Mouse (Mus musculus): ENCODE measurements around the gene Snrpb. TPM values are rescaled to one million over a fixed set of nuclear protein-coding genes. Genes with fewer than 3 reads are reported as not detected.
A peak's percentile ranks its signal among the peaks of the same experiment; 100 is the strongest.

The Snrpb gene
- total and polyA plus RNA-seq, 2 experiments from 2014 or later = 227 to 269 TPM

- H3K4me1 ChIP-seq (ENCODE audit: insufficient read depth, low read length) = no peaks in the 10 kb centered on the region
- H3K36me3 ChIP-seq (ENCODE audit: insufficient read depth, low read length) = no peaks in the 10 kb centered on the region
- no peak within 1 kb of the TSS for H3K4me3 ChIP-seq (ENCODE audit: low read depth, low read length)
- no peak for TF ChIP-seq CTCF (IDR thresholded peaks at IDR 0.05)
- 93% methylated on average over 16 of the region's 16 CpGs for WGBS
- no peaks in the 10 kb centered on the region for H3K27me3 ChIP-seq (ENCODE audit: insufficient read depth, low read length)
- ATAC-seq (ENCODE audit: low FRiP score) (no peak), DNase-seq (ENCODE audit: low spot score) (no peak)
- H3K9ac ChIP-seq (replicated peaks; ENCODE audit: low read length, poor library complexity, severe bottlenecking) = no peak within 1 kb of the TSS
- H3K27ac ChIP-seq (ENCODE audit: low read depth, low read length) = no peak within 1 kb of the TSS
- no peak within 1 kb of the TSS for H3K4me2 ChIP-seq (ENCODE audit: low read depth, low read length, poor library complexity, severe bottlenecking)
- H3K9me3 ChIP-seq (ENCODE audit: low read length) = 0 out of 2 replicates have a peak, but pooled peaks cover 2% of the 10 kb centered on the region
These were observed 15.7 kb upstream of the Snrpb start, which contains the start of gene Tmc2 for GRCm38 (mm10) chr2:130194894-130195293. Tmc2 (plus strand) TSS chr2:130195194.

DNA sequence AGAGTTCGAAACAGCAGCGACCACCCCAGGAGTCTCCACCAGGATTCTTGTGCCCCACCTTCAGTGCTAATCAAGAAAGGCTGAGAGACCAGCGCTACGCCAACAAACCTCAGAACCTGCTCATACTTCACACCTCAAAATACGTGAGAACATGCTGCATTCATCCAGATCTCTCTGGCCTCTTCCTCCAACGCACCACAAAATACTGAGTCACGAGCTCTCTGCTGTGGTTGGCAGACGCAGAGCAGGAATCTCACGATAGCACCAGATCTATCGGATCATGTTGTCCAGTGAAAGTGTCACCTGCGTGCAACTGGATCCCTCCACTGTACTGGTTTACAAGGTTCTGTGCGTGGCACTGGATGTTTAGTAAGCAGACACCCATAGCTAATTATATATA is 9.2 kb upstream of the Snrpb start:
- Histone ChIP-seq H3K4me3 (ENCODE audit: low read depth, low read length) (no peak overlapping the region), H3K27me3 (ENCODE audit: insufficient read depth, low read length) (no peaks in the 10 kb centered on the region), H3K4me1 (ENCODE audit: insufficient read depth, low read length) (no peaks in the 10 kb centered on the region), H3K36me3 (ENCODE audit: insufficient read depth, low read length) (no peaks in the 10 kb centered on the region), H3K27ac (ENCODE audit: low read depth, low read length) (no peak overlapping the region), H3K9ac (replicated peaks; ENCODE audit: low read length, poor library complexity, severe bottlenecking) (no peak overlapping the region), H3K9me3 (ENCODE audit: low read length) (0 out of 2 replicates have a peak, but pooled peaks cover 3% of the 10 kb centered on the region), H3K4me2 (ENCODE audit: low read depth, low read length, poor library complexity, severe bottlenecking) (no peak overlapping the region)
- DNase-seq (ENCODE audit: low spot score) (no peak), ATAC-seq (ENCODE audit: low FRiP score) (no peak)
- 87% methylated on average over 12 of the region's 12 CpGs for WGBS
- no peak for TF ChIP-seq CTCF (IDR thresholded peaks at IDR 0.05)

GRCm38 (mm10) chr2:130179507-130180019 is 360 bp upstream of the Snrpb start:
- H3K4me1 ChIP-seq (ENCODE audit: insufficient read depth, low read length) = peaks cover 13% of the 10 kb centered on the region; the same call in 1 of the 2 replicates
- H3K36me3 ChIP-seq (ENCODE audit: insufficient read depth, low read length) = peaks cover 14% of the 10 kb centered on the region
- peak overlapping the region; percentile 60; the same call in 1 of the 2 replicates for H3K9ac ChIP-seq (replicated peaks; ENCODE audit: low read length, poor library complexity, severe bottlenecking)
- WGBS = 1% methylated on average over 15 of the region's 15 CpGs
- TF ChIP-seq CTCF (IDR thresholded peaks at IDR 0.05) = peak; percentile 37
- ATAC-seq (ENCODE audit: low FRiP score) (peak; percentile 75), DNase-seq (ENCODE audit: low spot score) (no peak)
- peak overlapping the region; percentile 64 for H3K27ac ChIP-seq (ENCODE audit: low read depth, low read length)
- H3K4me2 ChIP-seq (ENCODE audit: low read depth, low read length, poor library complexity, severe bottlenecking) = peak overlapping the region; percentile 75
- no peaks in the 10 kb centered on the region; the same call in 1 of the 2 replicates for H3K27me3 ChIP-seq (ENCODE audit: insufficient read depth, low read length)
- peak overlapping the region; percentile 94 for H3K4me3 ChIP-seq (ENCODE audit: low read depth, low read length)
- no peaks in the 10 kb centered on the region for H3K9me3 ChIP-seq (ENCODE audit: low read length)

GRCm38 (mm10) chr2:130178381-130178705 is 860 bp downstream of the Snrpb start:
- Histone ChIP-seq H3K27ac (ENCODE audit: low read depth, low read length) (peak overlapping the region; percentile 95), H3K36me3 (ENCODE audit: insufficient read depth, low read length) (peaks cover 24% of the 10 kb centered on the region), H3K27me3 (ENCODE audit: insufficient read depth, low read length) (no peaks in the 10 kb centered on the region; the same call in 1 of the 2 replicates), H3K9me3 (ENCODE audit: low read length) (no peaks in the 10 kb centered on the region), H3K4me1 (ENCODE audit: insufficient read depth, low read length) (peaks cover 13% of the 10 kb centered on the region; the same call in 1 of the 2 replicates), H3K9ac (replicated peaks; ENCODE audit: low read length, poor library complexity, severe bottlenecking) (peak overlapping the region; percentile 98), H3K4me2 (ENCODE audit: low read depth, low read length, poor library complexity, severe bottlenecking) (peak overlapping the region; percentile 75), H3K4me3 (ENCODE audit: low read depth, low read length) (peak overlapping the region; percentile 94)
- DNase-seq (ENCODE audit: low spot score) (peak; percentile 9), ATAC-seq (ENCODE audit: low FRiP score) (no peak)
- TF ChIP-seq CTCF (IDR thresholded peaks at IDR 0.05) = no peak
- WGBS = 0% methylated on average over 11 of the region's 11 CpGs

GRCm38 (mm10) chr2:130176820-130177219 is 2.4 kb downstream of the Snrpb start:
- H3K9me3 ChIP-seq (ENCODE audit: low read length) = no peaks in the 10 kb centered on the region
- no peak overlapping the region for H3K27ac ChIP-seq (ENCODE audit: low read depth, low read length)
- DNase-seq (ENCODE audit: low spot score) = no peak
- 0 out of 2 replicates have a peak overlapping the region, but pooled peaks have one; percentile 94 for H3K4me3 ChIP-seq (ENCODE audit: low read depth, low read length)
- peak overlapping the region; percentile 75; the same call in 1 of the 2 replicates for H3K4me2 ChIP-seq (ENCODE audit: low read depth, low read length, poor library complexity, severe bottlenecking)
- H3K36me3 ChIP-seq (ENCODE audit: insufficient read depth, low read length) = peaks cover 39% of the 10 kb centered on the region
- 0 out of 2 replicates have a peak overlapping the region, but pooled peaks have one; percentile 13 for H3K9ac ChIP-seq (replicated peaks; ENCODE audit: low read length, poor library complexity, severe bottlenecking)
- H3K4me1 ChIP-seq (ENCODE audit: insufficient read depth, low read length) = peaks cover 13% of the 10 kb centered on the region; the same call in 1 of the 2 replicates
- 66% methylated on average over 8 of the region's 8 CpGs for WGBS
- no peak for TF ChIP-seq CTCF (IDR thresholded peaks at IDR 0.05)
- no peak for ATAC-seq (ENCODE audit: low FRiP score)
- H3K27me3 ChIP-seq (ENCODE audit: insufficient read depth, low read length) = no peaks in the 10 kb centered on the region; the same call in 1 of the 2 replicates

DNA sequence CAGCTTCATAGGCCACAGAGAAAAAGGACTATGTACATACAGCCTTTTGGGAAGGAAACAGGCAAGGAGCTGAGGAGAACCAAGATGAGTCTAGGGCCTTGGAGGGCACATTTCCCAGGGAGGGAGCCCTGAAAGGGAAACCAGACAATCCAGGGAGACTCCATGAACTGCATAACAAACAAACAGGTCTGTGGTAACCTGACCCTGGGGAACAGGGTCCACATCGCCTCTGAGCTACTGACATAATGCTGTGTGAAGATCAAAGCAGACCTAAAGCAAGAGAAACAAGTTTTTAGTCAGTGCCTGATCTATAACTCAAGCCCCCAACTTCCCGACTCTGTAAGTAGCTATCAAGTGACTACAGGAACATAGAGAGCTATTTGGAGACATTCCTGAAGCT is 7.5 kb downstream of the Snrpb start:
- DNase-seq (ENCODE audit: low spot score) (no peak), ATAC-seq (ENCODE audit: low FRiP score) (no peak)
- Histone ChIP-seq H3K4me2 (ENCODE audit: low read depth, low read length, poor library complexity, severe bottlenecking) (no peak overlapping the region), H3K4me1 (ENCODE audit: insufficient read depth, low read length) (no peaks in the 10 kb centered on the region), H3K27me3 (ENCODE audit: insufficient read depth, low read length) (no peaks in the 10 kb centered on the region), H3K36me3 (ENCODE audit: insufficient read depth, low read length) (peaks cover 50% of the 10 kb centered on the region), H3K9ac (replicated peaks; ENCODE audit: low read length, poor library complexity, severe bottlenecking) (no peak overlapping the region), H3K9me3 (ENCODE audit: low read length) (no peaks in the 10 kb centered on the region), H3K27ac (ENCODE audit: low read depth, low read length) (no peak overlapping the region), H3K4me3 (ENCODE audit: low read depth, low read length) (no peak overlapping the region)
- 82% methylated on average over 2 of the region's 2 CpGs for WGBS
- no peak for TF ChIP-seq CTCF (IDR thresholded peaks at IDR 0.05)

All from midbrain, postnatal 0 days (tissue).